Mouse (Mus musculus) liver, adult (tissue): Measurements from ENCODE around the gene Clint1.

Source experiments
- GATA4 ChIP-seq: IDR thresholded peaks from 2 replicates; pipeline ENCODE4 v1.6.1; 2014; ENCODE audit warnings: mild to moderate bottlenecking, low read length; ENCODE audit not compliant: insufficient replicate concordance

The Clint1 gene

GRCm38 (mm10) chr11:45835625-45836255 is 16.1 kb upstream of the Clint1 start:
- no peak for TF ChIP-seq GATA4

GRCm38 (mm10) chr11:45837257-45837817 is 14.5 kb upstream of the Clint1 start:
- TF ChIP-seq GATA4 = no peak

DNA sequence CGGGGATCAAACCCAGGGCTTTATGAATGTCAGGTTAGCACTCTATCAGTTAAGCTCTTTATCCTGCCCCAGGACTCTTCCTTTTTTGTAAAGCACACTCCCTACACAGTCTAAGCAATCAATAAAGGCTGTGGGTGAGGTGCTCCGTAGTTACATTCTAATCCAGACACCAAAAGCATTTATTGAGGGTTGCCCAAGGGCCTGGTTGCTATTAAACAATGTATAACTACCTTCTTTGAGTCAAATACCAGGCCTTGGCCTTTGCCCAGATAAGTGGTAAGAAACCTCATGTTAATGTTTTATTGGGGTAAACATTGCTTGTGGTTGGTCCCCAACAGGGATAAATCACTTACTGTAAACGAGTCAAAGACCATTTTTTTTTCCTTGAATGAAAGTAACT is 13.4 kb upstream of the Clint1 start:
- TF ChIP-seq GATA4 = no peak

- no peak for TF ChIP-seq GATA4
Measured at GRCm38 (mm10) chr11:45840332-45840731, 11.5 kb upstream of the Clint1 start.

GRCm38 (mm10) chr11:45846008-45846407 is 5.8 kb upstream of the Clint1 start:
- TF ChIP-seq GATA4 = no peak

GRCm38 (mm10) chr11:45847548-45847947 is 4.3 kb upstream of the Clint1 start:
- TF ChIP-seq GATA4 = no peak

GRCm38 (mm10) chr11:45848253-45848652 is 3.6 kb upstream of the Clint1 start:
- no peak for TF ChIP-seq GATA4

GRCm38 (mm10) chr11:45849203-45849602 is 2.6 kb upstream of the Clint1 start:
- TF ChIP-seq GATA4 = no peak

DNA sequence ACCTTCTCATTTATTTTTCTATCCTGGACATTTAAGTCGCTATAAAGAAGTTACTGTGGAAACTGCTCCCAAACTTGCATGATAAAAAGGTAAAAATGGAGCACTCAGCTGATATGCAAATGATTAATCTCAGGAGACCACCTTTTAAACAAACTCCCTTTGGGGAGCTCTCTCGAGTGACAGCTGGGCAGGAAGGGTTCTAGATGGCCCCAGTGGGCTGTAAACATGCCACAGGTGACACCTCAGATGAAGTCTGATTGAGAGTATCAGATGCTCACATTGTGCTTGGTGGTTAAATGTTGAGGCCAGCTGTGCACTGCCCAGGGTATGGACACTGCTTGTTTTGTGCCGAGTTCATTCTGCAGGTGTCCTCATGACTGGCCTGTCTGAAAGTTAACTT is 2.0 kb upstream of the Clint1 start:
- no peak for TF ChIP-seq GATA4

DNA sequence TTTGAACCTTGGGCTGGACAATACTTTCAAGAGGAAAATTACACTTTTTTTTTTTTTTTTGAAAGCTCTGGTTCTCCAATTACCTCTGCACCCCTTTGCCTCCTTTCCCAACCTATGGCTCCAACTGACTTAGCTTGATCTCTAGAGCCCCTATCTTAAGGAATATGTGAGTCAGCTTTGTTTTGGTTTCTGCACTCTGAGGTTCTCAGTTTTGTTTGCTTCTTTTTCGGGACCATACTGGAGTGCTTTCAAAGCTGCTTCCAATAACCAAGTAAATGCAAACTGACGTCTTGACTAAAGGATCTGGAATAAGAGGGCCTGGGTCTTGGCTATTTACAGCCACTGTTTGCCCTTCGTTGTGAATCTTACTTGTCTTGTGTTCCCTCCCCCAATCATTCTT is 1.5 kb upstream of the Clint1 start:
- no peak for TF ChIP-seq GATA4

- no peak for TF ChIP-seq GATA4
Measured at GRCm38 (mm10) chr11:45852124-45852994, 508 bp downstream of the Clint1 start.

GRCm38 (mm10) chr11:45852995-45853317 is 1.1 kb downstream of the Clint1 start:
- no peak for TF ChIP-seq GATA4

- TF ChIP-seq GATA4 = no peak
Measured at GRCm38 (mm10) chr11:45853916-45854315, 2.1 kb downstream of the Clint1 start.

DNA sequence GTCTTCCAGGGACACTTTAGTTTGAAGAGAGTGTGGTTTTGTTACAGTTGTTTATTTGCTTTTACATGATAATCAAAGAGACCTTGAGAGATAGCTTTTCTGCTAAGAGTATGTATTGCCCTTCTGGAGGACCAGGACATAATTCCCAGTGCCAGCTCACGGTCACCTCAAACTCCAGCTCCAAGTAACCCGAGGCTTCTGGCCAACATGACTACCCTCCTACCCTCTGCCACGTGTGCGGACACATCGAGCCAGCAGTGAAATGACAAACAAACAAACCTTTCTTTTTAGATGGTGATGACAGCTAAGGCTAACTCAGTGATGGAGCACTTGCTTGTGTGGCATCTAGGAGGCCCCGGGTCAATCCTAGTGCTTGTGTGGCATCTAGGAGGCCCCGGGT is 2.5 kb downstream of the Clint1 start:
- TF ChIP-seq GATA4 = no peak

DNA sequence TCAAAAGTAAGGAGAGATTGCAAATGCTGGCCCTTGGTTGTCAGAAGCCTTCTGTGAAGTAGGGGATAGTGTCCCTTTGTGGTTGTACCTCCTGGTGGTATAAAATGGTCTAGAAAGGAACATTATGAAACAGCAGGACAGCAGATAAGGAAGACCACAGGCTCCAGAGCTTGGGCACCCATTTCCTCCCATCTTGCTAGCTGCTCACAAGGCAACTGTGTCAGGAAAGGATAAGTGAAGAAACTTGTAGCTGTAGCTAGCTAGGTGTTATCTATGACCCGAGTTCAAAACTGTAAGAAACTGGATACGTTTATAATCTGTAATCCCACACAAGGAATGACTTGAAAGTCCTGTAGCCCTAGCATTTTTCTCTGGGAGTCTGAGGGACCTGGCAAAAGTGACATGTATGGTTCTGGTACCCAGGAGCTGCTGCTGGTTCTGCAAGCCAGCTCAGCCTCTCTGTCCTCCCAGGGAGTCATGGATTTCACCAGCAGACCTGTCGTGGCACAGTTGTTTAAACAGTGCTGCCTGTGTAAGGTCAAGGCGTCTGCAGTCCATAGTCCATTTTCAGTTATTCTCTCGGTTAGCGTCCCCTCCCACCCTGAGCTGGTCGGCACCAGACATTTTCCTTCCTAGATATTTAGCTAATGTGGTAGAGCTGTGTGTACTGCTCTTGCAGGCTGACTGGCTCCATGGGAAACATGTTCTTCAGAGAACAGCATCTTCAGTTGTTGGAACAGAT is 3.7 kb downstream of the Clint1 start:
- no peak for TF ChIP-seq GATA4

DNA sequence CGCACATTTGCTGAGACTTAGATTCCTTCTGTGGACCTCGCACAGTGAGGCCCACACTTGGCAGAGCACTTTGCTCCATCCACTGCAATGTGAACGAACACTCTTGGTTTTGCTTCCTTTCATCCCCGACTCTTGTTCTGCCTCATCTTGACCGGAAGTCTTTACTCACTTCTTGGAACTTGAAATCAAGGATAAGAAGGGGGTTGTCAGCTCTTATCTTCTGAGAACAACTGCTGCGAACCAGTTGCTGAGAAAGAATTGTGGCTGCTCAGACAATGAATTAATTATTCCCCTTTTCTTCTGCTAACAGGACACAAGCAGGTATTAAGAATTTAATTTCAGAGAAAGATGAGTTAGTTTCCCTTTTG is 4.3 kb downstream of the Clint1 start:
- TF ChIP-seq GATA4 = no peak
